Mouse (Mus musculus): ENCODE results near the gene Kif26b.

The Kif26b gene

GRCm38 (mm10) chr1:178528431-178529351 lies at the start of gene Kif26b:
Gene Kif26b, plus strand, starts transcription at chr1:178529125.
- DNase-seq: peak; percentile 65

GRCm38 (mm10) chr1:178483854-178484253 lies 45.1 kb upstream of the Kif26b start:
- no peak for DNase-seq

GRCm38 (mm10) chr1:178485138-178485867 lies 43.6 kb upstream of the Kif26b start:
- no peak for DNase-seq

GRCm38 (mm10) chr1:178485868-178486220 lies 43.1 kb upstream of the Kif26b start:
- DNase-seq: no peak

GRCm38 (mm10) chr1:178486828-178487227 lies 42.1 kb upstream of the Kif26b start:
- DNase-seq: no peak

GRCm38 (mm10) chr1:178489127-178489526 lies 39.8 kb upstream of the Kif26b start:
- no peak for DNase-seq

- no peak for DNase-seq
Observed at GRCm38 (mm10) chr1:178491733-178492132, 37.2 kb upstream of the Kif26b start.

GRCm38 (mm10) chr1:178492493-178492892 lies 36.4 kb upstream of the Kif26b start:
- no peak for DNase-seq

GRCm38 (mm10) chr1:178496186-178496585 lies 32.7 kb upstream of the Kif26b start:
- no peak for DNase-seq

GRCm38 (mm10) chr1:178496841-178497240 lies 32.1 kb upstream of the Kif26b start:
- DNase-seq: no peak

- DNase-seq: no peak
Observed at GRCm38 (mm10) chr1:178506938-178507337, 22.0 kb upstream of the Kif26b start.

- DNase-seq: no peak
Observed at GRCm38 (mm10) chr1:178512323-178513031, 16.4 kb upstream of the Kif26b start.

- no peak for DNase-seq
Observed at GRCm38 (mm10) chr1:178513954-178514353, 15.0 kb upstream of the Kif26b start.

GRCm38 (mm10) chr1:178515839-178516238 lies 13.1 kb upstream of the Kif26b start:
- DNase-seq: no peak

- no peak for DNase-seq
Observed at GRCm38 (mm10) chr1:178522389-178522788, 6.5 kb upstream of the Kif26b start.

- no peak for DNase-seq
Observed at GRCm38 (mm10) chr1:178523152-178523551, 5.8 kb upstream of the Kif26b start.

GRCm38 (mm10) chr1:178527185-178527546 lies 1.8 kb upstream of the Kif26b start:
- peak; percentile 75 for DNase-seq

GRCm38 (mm10) chr1:178527547-178528361 lies 1.2 kb upstream of the Kif26b start:
- peak; percentile 57 for DNase-seq

GRCm38 (mm10) chr1:178529512-178530300 lies 781 bp downstream of the Kif26b start:
- peak; percentile 49 for DNase-seq

- peak; percentile 91 for DNase-seq
Observed at GRCm38 (mm10) chr1:178530301-178531078, 1.6 kb downstream of the Kif26b start.

- no peak for DNase-seq
Observed at GRCm38 (mm10) chr1:178540247-178540646, 11.3 kb downstream of the Kif26b start.

Data from cerebellum, adult 11-12 months (tissue).